Mouse (Mus musculus): ENCODE measurements around the gene Kcng1.

Gene Kcng1

DNA sequence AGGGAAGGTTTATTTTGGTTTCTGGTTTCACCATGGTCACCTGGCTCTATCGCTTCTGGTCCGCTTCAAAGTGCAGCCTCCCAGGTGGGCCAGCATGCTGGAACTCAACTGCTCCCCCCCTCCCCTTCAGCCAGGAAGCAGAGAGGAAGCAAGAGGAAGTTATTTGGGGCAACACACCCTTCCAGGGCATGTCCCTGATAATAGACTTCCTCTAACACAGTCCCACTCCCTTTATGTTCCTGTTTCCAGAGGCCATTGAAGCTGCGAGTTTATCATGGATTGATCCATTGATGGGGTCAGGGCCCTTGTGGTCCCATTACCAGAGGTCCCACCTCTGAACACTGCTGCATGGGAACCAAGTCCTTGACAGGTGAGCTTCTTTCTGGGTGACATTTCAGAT is 21.4 kb downstream of the Kcng1 start:
- DNase-seq (ENCODE audit: low spot score), result no peak

DNA sequence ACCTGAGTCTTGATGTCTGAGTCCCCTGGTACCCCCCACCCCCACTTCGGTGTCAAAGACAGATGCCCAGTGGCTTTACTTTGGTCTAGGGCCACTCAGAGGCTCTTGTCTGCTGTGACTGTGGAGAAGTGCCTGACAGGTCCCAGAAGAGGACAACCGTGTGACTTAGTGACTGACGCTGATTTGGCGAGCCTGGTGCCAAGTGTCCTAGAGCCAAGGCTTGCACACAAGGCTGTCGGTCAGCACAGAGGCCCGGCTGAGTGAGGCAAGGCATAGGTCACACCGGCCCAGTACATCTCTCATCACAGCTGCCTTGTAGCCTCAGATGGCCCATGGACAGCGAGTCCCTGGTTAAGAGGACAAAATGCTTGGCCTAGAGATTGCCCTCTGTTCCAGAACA is 22.5 kb downstream of the Kcng1 start:
- DNase-seq (ENCODE audit: low spot score), result no peak

DNA sequence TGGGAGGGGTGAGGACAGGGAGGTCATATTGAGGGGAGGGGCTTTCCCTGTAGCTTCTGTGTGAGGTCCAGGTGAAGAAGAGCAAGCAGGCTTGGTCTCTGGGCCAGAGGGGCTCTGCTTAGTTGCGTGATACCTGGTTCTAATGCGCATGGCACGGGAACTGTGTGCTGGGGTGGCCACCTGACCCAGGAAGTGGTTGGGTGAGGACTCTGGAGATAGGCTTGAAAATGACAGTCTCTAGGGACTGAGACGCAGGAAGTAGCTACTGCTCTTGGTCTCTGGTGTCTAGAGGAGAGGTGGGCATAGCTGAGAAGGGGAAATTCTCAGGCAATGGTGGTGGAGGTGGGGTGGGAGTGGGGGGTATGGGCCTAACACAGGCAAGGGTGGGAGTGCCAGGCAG is 24.3 kb downstream of the Kcng1 start:
- no peak for DNase-seq (ENCODE audit: low spot score)

DNA sequence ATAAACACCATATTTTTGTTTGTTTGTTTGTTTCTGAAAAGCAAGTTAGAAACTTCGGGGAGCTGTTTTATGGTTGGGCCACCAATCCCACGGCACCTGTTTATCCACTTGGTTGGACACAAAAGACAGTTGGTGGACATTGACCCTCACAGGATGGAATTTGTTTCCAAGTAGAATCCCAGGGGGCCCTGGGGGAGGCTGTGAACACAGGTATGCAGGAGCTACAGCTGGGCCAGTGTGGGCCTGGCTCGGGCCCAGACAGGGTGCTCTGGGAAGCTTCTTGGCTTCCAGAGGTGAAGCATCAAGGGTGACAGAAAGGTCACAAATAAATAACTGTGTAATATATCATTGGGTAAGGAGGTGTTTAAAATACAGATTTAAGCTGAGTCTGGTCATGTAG is 25.0 kb downstream of the Kcng1 start:
- no peak for DNase-seq (ENCODE audit: low spot score)

DNA sequence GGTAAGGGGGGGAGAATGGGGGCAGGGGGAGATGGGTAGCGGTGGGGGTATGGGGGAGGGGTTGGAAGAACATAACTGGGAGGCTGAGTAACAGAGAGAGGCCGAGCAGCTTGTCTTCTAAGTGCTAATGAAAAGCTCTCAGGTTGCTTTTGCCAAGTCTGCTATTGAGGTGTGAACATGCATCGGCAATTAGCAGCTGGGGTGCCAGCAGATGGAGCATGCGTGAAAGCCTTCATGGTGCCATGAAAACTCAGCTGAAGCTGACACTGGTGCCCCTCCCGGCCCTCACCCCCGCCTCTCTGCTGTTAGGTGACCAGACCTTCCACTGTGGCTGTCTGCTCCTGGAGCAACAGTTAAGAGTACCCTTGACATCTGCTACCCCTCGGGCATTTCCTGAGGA is 27.7 kb downstream of the Kcng1 start:
- DNase-seq (ENCODE audit: low spot score), result no peak

DNA sequence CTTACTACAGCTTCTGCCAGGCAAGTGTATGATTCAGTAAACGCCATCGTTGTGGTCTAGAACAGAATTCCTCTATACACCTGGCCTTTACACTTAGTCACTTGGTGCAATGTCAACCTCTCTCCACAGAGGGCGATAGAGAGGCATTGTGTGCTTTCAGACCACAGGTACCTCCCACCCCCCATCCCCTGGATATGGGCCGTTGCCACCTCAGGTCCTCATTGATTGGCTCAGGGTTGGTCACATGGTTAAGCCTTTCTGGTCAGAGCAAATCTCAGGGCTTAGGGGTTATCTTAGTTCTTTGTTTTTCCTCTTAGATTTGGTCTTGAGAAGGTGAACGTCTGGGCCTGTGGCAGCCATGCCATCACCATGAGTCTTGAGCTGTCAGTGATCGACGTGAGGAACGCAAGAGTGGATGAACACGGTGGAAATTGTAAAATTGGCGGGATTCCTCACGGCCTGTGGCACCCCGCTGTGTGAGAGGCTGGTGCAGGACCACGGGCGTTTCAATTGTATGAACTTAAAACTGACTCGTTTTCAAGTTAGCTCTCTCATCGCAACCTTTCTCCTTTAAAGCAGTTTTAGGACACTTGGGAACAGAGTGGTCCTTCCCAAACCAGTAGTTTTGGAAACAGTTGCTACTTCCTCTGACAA is 28.8 kb downstream of the Kcng1 start:
- peak; percentile 76 for DNase-seq (ENCODE audit: low spot score)

DNA sequence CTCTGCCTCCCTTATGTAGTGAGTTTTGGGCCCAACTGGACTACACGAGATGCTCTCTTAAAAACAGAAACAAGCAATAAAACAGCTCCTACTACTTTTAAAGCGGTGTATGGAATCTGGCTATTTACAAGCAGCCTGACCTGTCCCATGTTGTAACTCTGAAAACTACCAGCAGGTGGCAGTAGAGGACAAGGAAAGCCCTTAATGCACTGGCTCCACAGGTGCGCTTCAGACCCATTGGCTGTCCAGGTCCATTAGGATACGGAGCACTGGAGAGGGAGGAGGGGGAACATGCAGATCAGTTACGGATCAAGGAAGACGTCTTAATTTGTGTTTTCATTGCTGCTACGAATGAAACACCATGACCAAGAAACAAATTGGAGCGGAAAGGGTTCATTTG is 31.3 kb downstream of the Kcng1 start:
- DNase-seq (ENCODE audit: low spot score), result peak; percentile 93

DNA sequence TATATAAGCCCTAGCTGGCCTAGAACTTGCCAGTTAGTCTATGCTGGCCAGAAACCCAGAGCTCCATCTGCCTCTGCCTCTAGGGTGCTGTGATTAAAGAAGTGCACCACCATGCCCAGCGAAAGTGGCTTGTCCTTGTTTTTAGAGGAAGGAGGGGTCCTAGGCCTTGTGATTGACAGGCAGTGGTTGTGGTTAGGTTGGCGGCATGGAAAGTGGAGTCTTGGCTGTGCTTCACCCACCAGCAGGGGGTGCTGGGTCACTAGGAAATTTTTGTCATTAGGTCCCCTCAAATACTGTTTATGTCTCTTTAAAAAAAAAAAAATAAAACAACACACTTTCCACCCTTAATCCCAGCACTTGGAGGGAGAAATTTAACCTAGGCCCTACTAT is 32.7 kb downstream of the Kcng1 start:
- peak; percentile 61 for DNase-seq (ENCODE audit: low spot score)

DNA sequence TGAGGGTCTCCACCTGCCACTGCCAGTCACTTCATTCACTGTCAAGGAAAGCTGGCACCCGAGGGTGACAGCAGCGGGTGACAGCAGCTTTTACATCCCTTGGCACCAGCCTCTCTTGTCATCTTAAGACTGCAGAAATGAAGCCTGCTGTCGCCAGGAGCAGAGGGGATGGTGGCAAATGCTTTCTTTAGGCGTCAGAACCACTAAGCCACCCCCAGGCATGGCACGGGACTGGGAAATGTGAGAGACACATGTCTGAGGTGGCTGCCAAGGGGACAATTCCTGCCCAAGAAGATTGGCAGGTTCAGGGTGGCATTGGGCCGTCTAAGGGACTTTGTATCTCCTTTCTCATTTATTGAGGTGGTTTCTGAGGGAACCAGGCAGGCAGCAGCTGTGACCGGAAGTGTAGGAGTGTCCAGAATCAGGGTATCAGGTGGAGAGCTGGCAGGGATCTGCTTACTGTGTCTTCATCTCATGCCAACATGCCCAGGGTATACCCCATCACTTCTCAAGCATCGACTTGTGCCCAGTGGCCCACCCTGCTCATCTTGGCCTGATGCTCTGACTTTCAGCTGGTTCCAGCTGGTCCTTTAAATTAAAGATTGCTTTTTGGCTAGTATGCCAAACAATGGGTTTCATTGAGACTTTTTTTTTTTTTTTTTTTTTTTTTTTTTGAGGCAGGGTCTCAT is 33.2 kb downstream of the Kcng1 start:
- no peak for DNase-seq (ENCODE audit: low spot score)

DNA sequence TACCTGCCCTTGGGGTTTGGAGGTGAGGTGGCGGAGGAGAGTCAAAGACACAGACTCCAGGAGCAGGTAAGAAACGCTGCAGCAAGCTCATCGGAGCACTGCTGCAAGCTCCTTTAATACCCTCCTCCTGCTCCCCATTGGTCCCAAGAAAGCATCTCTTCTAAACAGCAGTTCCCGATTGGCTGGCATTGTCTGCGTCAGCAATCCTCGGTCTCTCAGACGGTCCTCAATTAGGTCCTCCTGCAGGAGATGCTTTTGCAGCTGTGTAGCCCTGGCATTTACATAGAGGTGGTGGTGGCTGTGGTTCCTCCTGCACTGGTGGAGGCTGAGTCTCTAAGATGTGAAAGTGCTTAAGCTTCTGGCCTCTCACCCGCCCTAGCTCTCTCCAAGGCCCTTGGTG is 36.0 kb downstream of the Kcng1 start:
- DNase-seq (ENCODE audit: low spot score), result no peak

DNA sequence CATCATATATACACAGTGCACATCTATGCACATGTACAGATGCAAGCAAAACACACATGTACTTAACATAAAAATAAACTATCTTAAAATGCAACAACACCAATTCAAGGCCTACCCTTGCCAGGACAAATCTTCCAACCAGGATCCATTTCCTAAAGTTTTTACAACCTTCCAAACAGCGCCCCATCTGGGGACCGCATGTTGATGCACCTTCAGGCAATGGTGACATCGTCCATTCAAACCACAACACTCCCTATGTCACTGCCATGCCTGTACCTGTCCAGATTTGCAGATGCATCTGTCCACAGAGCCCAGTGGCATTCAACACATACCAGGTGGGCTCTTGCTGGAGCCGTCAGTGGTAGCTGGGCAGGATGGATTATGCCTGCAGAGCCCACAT is 38.3 kb downstream of the Kcng1 start:
- no peak for DNase-seq (ENCODE audit: low spot score)

DNA sequence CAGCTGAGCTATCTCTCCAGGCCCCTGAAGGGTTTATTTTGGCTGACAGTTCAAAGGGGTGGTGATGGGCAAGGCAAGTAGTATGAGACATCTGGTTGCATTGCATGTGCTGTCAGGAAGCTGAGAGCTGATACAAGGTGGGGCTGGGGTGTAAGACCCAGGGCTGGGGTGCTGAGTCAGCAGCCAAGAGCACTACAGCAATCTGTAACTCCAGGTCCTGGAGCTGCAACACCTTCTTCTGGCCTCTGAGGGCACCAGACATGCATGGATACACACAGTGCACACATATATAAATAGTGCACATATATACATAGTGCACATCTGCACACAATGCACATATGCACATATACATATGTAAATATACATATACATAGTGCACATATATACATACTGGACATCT is 38.7 kb downstream of the Kcng1 start:
- DNase-seq (ENCODE audit: low spot score), result no peak

DNA sequence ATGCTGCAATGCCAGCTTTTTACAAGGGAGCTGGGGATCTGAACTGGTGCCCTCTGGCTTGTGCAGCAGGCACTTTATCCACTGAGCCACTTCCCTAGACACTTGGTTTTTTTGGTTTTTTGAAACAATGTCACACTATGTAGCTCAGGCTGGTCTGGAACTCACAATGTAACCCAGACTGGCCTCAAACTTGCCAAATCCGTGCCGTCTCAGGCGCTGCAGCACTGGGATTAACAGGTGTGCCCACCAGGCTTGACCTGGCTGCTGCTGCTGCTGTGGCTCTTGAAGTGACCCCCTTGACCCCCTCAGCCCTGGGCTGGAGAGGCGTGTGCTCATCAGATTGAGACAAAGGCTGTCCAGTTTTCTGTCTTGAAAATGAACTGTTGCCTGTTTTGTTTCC is 43.2 kb downstream of the Kcng1 start:
- no peak for DNase-seq (ENCODE audit: low spot score)

DNA sequence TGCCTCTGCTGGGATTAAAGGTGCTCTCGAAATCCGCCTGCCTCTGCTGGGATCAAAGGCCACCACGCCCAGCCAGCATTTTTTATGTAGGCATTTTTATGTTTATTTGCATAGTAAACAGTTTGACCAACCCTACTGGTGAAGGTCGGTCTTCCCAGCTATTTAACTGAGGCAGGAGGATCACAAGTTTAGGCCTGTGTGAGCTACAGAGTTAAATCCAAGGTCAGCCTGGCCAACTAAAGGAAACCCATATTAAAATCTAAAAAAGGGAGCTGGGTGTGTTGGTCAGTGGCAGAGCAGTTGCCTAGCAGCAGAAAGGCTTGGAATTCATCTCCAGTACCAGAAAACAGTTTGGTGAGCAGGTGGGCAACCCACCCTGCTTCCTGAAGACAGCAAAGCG is 48.2 kb downstream of the Kcng1 start:
- no peak for DNase-seq (ENCODE audit: low spot score)

DNA sequence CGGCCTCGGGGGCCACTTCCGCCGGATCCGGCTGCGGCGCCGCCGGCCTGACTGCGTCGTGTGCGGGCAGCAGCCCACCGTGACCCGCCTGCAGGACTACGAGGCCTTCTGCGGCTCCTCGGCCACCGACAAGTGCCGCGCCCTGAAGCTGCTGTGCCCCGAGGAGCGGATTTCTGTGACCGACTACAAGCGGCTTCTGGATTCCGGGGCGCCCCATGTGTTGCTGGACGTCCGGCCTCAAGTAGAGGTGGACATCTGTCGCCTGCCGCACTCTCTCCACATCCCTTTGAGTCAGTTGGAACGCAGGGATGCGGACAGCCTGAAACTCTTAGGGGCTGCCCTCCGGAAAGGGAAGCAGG is 50.1 kb downstream of the Kcng1 start:
- DNase-seq (ENCODE audit: low spot score), result no peak

DNA sequence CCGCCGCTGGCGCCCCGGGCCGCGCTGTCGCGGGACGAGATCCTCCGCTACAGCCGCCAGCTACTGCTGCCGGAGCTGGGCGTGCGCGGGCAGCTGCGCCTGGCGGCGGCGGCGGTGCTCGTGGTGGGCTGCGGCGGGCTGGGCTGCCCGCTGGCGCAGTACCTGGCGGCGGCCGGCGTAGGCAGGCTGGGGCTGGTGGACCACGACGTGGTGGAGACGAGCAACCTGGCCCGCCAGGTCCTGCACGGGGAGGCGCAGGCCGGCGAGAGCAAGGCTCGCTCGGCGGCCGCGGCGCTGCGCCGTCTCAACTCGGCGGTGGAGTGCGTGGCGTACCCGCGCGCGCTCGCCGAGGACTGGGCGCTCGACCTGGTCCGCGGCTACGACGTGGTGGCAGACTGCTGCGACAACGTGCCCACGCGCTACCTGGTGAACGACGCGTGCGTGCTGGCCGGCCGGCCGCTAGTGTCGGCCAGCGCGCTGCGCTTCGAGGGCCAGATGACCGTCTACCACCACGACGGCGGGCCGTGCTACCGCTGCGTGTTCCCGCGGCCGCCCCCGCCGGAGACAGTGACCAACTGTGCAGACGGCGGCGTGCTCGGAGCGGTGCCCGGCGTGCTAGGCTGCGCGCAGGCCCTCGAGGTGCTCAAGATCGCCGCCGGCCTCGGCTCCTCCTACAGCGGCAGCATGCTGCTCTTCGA is 50.6 kb downstream of the Kcng1 start:
- no peak for DNase-seq (ENCODE audit: low spot score)

DNA sequence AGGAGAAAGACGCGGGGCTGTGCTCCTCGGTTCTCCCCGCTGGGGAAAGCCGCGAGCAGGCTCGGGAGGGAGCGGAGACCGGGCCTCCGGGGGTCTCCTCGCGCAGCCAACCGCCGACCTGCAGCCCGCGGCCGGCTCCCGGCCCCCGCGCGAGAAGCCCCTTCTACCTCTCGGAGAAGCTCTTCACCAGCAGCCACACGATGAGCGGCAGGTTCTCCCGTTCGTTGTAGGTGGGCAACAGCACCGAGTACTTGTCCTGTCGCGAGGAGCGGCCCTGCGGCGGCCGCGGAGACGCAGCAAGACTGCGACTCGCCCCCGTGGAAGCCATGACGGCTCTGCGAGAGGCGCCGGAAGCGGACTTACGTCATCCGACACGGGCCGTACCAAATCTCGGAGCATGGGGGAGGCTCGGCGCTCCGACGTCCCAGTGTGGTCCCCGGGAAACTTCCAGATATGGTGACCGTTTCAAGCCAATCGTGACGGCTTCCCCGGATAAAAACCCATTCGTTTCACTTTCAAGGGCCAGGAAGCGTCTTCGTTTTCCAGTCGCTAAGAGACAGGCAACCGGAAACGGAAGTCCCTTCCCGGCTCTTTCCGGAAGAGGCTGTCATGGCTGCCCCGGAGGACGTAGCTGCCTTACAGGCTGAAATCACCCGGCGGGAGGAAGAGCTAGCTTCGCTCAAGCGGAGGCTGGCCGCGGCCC is 51.4 kb downstream of the Kcng1 start, which contains the start of the genes Gm20716, Dpm1 and Mocs3:
Gm20716 (minus strand) TSS at position 339 of the 703 bp plus-strand sequence.
Dpm1 (minus strand) TSS at position 566 of the 703 bp plus-strand sequence.
Mocs3 (plus strand) TSS at position 597 of the 703 bp plus-strand sequence.
- peak; percentile 88 for DNase-seq (ENCODE audit: low spot score)

DNA sequence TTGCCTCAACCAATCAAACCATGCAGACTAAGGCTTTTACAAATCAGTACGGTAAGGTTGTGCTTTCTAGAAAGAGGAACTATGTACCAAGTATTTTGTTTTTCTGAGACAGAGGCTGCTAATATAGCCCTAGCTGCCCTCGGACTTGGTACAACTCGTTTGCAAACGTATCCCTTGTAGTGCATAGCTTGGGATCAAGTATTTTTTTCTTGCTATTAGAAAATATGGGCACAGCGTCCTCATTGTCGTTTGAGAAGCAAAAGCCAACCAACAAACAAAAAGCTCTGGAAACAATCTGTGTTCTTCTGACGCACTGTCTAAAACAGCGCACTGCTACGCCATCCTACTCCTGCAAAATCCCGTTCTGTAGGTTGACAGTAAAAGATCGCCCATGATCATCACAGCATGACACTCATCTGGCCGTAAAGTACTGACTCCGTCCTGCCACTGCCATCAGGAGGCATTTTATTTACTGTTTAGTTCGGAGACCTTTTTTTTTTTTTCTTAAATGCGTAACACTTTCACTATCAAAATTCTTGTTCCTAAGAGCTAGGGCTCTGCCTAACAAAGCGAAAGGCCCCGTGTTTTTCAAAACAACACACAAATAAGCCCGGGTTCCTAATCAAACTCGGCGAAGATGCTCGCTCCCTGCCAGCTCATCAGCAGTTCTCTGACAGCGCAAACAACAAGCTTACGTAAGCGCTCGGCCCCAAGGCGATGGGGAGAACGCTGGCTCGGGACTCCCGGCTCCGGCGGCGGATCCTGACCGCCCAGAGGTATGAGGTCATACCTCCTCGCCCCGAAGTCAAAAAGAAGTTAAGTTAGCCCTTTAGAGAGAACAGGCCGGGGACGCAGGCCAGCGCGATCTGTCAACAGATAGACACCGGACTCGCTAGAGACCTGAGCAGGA is 52.2 kb downstream of the Kcng1 start:
- no peak for DNase-seq (ENCODE audit: low spot score)

DNA sequence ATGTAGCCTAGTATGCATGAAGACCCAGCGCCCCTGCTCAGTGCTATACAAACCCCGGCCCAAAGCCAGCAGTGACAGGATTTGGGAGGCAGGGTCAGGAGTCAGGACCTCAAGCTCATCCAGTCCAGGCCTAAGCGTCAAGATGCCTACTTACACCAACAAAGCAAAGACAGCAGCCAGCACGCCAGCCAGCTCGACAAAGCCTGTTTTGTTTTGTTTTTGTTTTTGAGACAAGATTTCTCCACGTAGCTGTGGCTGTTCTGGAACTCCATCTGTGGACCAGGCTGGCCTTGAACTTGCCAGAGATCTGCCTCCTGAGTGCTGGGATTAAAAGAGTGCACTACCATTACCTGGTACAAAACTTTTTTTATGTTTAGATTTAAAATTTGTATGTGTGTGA is 58.2 kb downstream of the Kcng1 start:
- DNase-seq (ENCODE audit: low spot score), result no peak

DNA sequence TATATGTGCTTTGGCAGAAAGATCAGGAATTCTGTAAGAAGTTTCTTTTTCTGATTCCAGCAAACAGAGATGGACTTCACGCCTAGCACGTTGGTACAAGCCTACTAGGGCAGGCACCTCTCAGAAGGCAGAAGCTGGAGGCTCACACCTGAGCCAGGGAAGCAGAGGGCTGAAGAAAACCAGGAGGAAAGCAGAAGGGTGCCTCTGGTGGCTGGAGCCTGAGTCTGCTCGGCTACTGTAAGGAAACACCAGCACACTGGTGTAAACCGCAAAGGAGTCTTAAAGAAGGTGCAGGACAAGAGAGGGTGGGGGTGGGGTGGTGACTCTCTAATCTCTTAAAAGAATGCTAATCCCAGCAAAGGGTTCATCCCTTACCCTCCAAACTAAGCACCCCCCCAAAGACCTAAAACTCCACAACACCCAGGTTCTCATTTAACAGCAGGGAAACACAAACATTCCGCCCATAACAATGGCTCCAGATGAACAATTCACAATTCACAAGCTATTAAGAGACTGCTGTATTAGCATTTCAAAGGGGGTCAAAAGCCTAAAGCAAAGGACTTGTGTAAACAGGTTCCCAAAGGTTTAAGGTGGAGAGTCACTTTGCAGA is 67.6 kb downstream of the Kcng1 start:
- DNase-seq (ENCODE audit: low spot score), result no peak

Data from retina, embryonic 14.5 days (tissue).